Mouse (Mus musculus) cortical plate, adult 2 months (tissue): ENCODE data around the gene Kcnma1. TPM values are rescaled to one million over a fixed set of nuclear protein-coding genes. Genes with fewer than 3 reads are reported as not detected.

ENCODE experiments used
- H3K27ac ChIP-seq: fragments of 200-500 bp; 2 replicates; pipeline ENCODE4 v1.5.1; 2012; ENCODE audit warnings: low read length, control low read depth, inconsistent platforms; ENCODE audit not compliant: insufficient read depth
- H3K4me1 ChIP-seq: fragments of 200-500 bp; 2 replicates; pipeline ENCODE4 v1.6.1; 2011; ENCODE audit warnings: low read length; ENCODE audit not compliant: control insufficient read depth, insufficient read depth
- H3K4me3 ChIP-seq: fragments of 200-500 bp; 2 replicates; pipeline ENCODE4 v1.5.1; 2011; ENCODE audit warnings: mild to moderate bottlenecking, low read length, control low read depth; ENCODE audit not compliant: insufficient read depth
- CTCF ChIP-seq: fragments of 200-500 bp; IDR thresholded peaks from 2 replicates; pipeline ENCODE4 v1.5.1; 2011; ENCODE audit warnings: mild to moderate bottlenecking, control low read depth, low read length; ENCODE audit not compliant: insufficient read depth; ENCODE audit errors: extremely low read depth
- POLR2A ChIP-seq: fragments of 200-500 bp; IDR thresholded peaks from 2 replicates; pipeline ENCODE4 v1.6.1; 2011; ENCODE audit warnings: mild to moderate bottlenecking, low read length, control low read depth; ENCODE audit not compliant: insufficient read depth; ENCODE audit errors: extremely low read depth
- polyA plus RNA-seq: library from polyadenylated mRNA; depleted of rRNA; stranded (reverse); fragments of >200 nt; gene quantifications from 2 replicates; pipeline ENCODE4 v1.2.3, GENCODE M21; 2012

Kcnma1 gene
- polyA plus RNA-seq, 1 experiment: 57.9 TPM

GRCm38 (mm10) chr14:23492581-23493360, 521.5 kb downstream of the Kcnma1 start:
- Histone ChIP-seq H3K4me1 (no peaks in the 10 kb centered on the region), H3K27ac (no peak overlapping the region), H3K4me3 (no peak overlapping the region)
- TF ChIP-seq CTCF (no peak), POLR2A (no peak)

- no peaks in the 10 kb centered on the region for H3K4me1 ChIP-seq
- no peak overlapping the region for H3K4me3 ChIP-seq
- TF ChIP-seq CTCF: no peak
- TF ChIP-seq POLR2A: no peak
- H3K27ac ChIP-seq: no peak overlapping the region
Observed at GRCm38 (mm10) chr14:23491359-23491758, 522.9 kb downstream of the Kcnma1 start.

- Histone ChIP-seq H3K27ac (no peak overlapping the region), H3K4me3 (no peak overlapping the region), H3K4me1 (no peaks in the 10 kb centered on the region; the same call in 1 of the 2 replicates)
- no peak for TF ChIP-seq CTCF
- TF ChIP-seq POLR2A: no peak
Observed at GRCm38 (mm10) chr14:23486687-23487086, 527.6 kb downstream of the Kcnma1 start.

GRCm38 (mm10) chr14:23485802-23486500, 528.3 kb downstream of the Kcnma1 start:
- TF ChIP-seq CTCF (no peak), POLR2A (no peak)
- H3K27ac ChIP-seq: no peak overlapping the region

GRCm38 (mm10) chr14:23475129-23475528, 539.2 kb downstream of the Kcnma1 start:
- Histone ChIP-seq H3K27ac (no peak overlapping the region), H3K4me1 (no peaks in the 10 kb centered on the region; the same call in 1 of the 2 replicates), H3K4me3 (no peak overlapping the region)
- TF ChIP-seq CTCF (no peak), POLR2A (no peak)

More at GRCm38 (mm10) chr14:23485802-23486500, 528.3 kb downstream of the Kcnma1 start:
- Histone ChIP-seq H3K4me1 (no peaks in the 10 kb centered on the region; the same call in 1 of the 2 replicates), H3K4me3 (no peak overlapping the region)

- TF ChIP-seq CTCF: no peak
- TF ChIP-seq POLR2A: no peak
- Histone ChIP-seq H3K27ac (no peak overlapping the region), H3K4me1 (peaks cover 2% of the 10 kb centered on the region; the same call in 1 of the 2 replicates), H3K4me3 (no peak overlapping the region)
Observed at GRCm38 (mm10) chr14:23470071-23470470, 544.2 kb downstream of the Kcnma1 start.

- TF ChIP-seq CTCF (no peak), POLR2A (no peak)
- no peak overlapping the region for H3K27ac ChIP-seq
- H3K4me3 ChIP-seq: no peak overlapping the region
- H3K4me1 ChIP-seq: peaks cover 2% of the 10 kb centered on the region; the same call in 1 of the 2 replicates
Observed at GRCm38 (mm10) chr14:23465135-23465534, 549.2 kb downstream of the Kcnma1 start.

- H3K4me1 ChIP-seq: no peaks in the 10 kb centered on the region; the same call in 1 of the 2 replicates
- no peak overlapping the region for H3K27ac ChIP-seq
- no peak overlapping the region for H3K4me3 ChIP-seq
- no peak for TF ChIP-seq CTCF
- TF ChIP-seq POLR2A: no peak
Observed at GRCm38 (mm10) chr14:23458560-23458959, 555.7 kb downstream of the Kcnma1 start.

GRCm38 (mm10) chr14:23451681-23452080, 562.6 kb downstream of the Kcnma1 start:
- no peak for TF ChIP-seq CTCF
- no peak for TF ChIP-seq POLR2A
- H3K4me3 ChIP-seq: no peak overlapping the region
- H3K27ac ChIP-seq: no peak overlapping the region
- H3K4me1 ChIP-seq: no peaks in the 10 kb centered on the region; the same call in 1 of the 2 replicates
